Mouse (Mus musculus): Measurements from ENCODE around the gene Thada. TPM values are rescaled to one million over a fixed set of nuclear protein-coding genes. Genes with fewer than 3 reads are reported as not detected.

The Thada gene
- total and polyA plus RNA-seq, 3 experiments, result 17.3 to 26.7 (median 22.2) TPM

DNA sequence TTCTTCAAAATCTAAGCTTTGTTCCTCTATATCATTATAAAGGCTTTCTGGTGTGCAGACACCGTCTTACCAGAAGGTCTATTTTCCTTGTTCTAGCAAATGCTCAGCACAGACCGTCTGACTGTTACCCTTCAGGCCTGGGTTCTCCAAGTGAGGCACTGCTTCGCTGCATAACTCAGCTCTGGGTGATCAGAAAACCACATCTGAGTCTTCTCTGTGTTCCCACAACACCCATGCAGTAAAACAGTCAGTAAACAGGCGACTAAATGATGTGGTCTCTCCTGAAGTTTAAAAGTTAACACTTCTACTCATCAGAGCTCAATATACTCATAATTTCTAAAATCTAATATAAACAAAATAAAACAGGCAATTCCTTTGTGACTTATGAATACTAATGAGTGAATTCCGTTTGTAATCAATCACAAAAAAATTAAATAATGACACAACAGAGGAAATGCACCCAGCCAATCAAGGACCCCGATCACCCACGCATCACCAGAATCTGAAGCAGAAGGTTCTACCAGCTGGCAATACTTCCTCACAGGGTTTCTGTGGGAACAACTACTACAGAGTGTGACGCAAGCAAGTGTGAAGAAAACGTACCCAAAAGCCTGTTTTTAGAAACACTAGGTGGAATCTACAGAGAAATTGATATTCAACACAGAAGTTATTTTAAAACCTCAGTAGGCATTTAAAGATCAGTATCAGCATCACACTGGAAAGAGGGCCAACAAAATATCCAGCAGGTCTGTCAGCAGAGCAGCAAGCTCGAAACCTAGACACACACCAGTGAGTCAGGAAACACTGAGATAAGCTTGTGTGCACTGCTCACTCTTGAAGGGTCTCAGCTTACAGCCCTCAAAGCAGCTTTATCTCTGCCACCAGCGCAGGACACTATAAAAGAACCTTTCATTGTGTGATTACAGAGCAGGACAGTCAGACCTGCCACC, 46.4 kb downstream of the Thada start:
- H3K27me3 ChIP-seq (replicated peaks), result no peaks in the 10 kb centered on the region
- no peak overlapping the region for H3K4me3 ChIP-seq (replicated peaks in 1 of 3; ENCODE audit: low read depth in 2 of 3, low read length in 2 of 3, poor library complexity in 1 of 3)
- H3K4me2 ChIP-seq (ENCODE audit: insufficient read depth, low read depth, poor library complexity, severe bottlenecking), result 0 out of 2 replicates have a peak overlapping the region, but pooled peaks have one; percentile 14
- H3K9me3 ChIP-seq (replicated peaks; ENCODE audit: low read length), result no peaks in the 10 kb centered on the region
- TF ChIP-seq EP300 (IDR thresholded peaks at IDR 0.05; ENCODE audit: low read length) (peak; percentile 33; the same call in 1 of the 2 replicates), MEF2A (IDR thresholded peaks at IDR 0.05; ENCODE audit: borderline replicate concordance, low read depth, low read length) (peak; percentile 81; the same call in 1 of the 2 replicates), POLR2AphosphoS2 (IDR thresholded peaks at IDR 0.05; ENCODE audit: low read depth, low read length) (no peak), ZMIZ1 (IDR thresholded peaks at IDR 0.05; ENCODE audit: low read depth, low read length) (no peak), SMC3 (IDR thresholded peaks at IDR 0.05; ENCODE audit: low read depth, low read length) (no peak), TCF12 (IDR thresholded peaks at IDR 0.05; ENCODE audit: low read depth, low read length) (0 out of 2 replicates have a peak, but pooled peaks have one; percentile 27), CHD1 (IDR thresholded peaks at IDR 0.05; ENCODE audit: low read depth, low read length) (peak; percentile 56; the same call in 1 of the 2 replicates), CHD2 (IDR thresholded peaks at IDR 0.05; ENCODE audit: low read length) (peak; percentile 56), ELF1 (IDR thresholded peaks at IDR 0.05; ENCODE audit: low read depth, low read length) (0 out of 2 replicates have a peak, but pooled peaks have one; percentile 9), IRF4 (IDR thresholded peaks at IDR 0.05; ENCODE audit: low read depth, low read length) (peak; percentile 16; the same call in 1 of the 2 replicates), ETS1 (conservative IDR thresholded peaks at IDR 0.05; ENCODE audit: low read depth, low read length) (peak; percentile 93), NRF1 (IDR thresholded peaks at IDR 0.05; ENCODE audit: low read depth, low read length) (no peak), MXI1 (IDR thresholded peaks at IDR 0.05; ENCODE audit: low read depth, low read length) (0 out of 2 replicates have a peak, but pooled peaks have one; percentile 34), RAD21 (IDR thresholded peaks at IDR 0.05; ENCODE audit: low read depth, low read length) (no peak)
- dilution Hi-C loops (cut with MboI; ENCODE audit: extremely low pct_ligation_motif_present, extremely low pct_unique_long_range_greater_than_20kb, low sequenced_read_pairs) (no loop called here), in situ Hi-C loops (cut with MboI; ENCODE audit: low pct_ligation_motif_present, low pct_unique_long_range_greater_than_20kb, low sequenced_read_pairs) (no loop called here)
- H3K27ac ChIP-seq (ENCODE audit: insufficient read depth, low read depth), result peak overlapping the region; percentile 80
- peaks cover 21 to 52% of the 10 kb centered on the region in 2 experiments for H3K36me3 ChIP-seq (replicated peaks in 1 of 2; ENCODE audit: control insufficient read depth in 1 of 2, insufficient read depth in 1 of 2, low read length in 1 of 2)
- H3K4me1 ChIP-seq (ENCODE audit: control insufficient read depth in 1 of 2, insufficient read depth in 2 of 2), result peaks cover 7 to 55% of the 10 kb centered on the region in 2 experiments; a peak in 3 of 4 replicates
- 0 out of 2 replicates have a peak overlapping the region, but pooled peaks have one; percentile 6 for H3K9ac ChIP-seq (ENCODE audit: insufficient read depth, low read depth)
- H3K79me2 ChIP-seq (replicated peaks; ENCODE audit: control insufficient read depth, extremely low read depth, insufficient read depth, poor library complexity, severe bottlenecking), result peaks cover 2% of the 10 kb centered on the region
- DNase-seq (ENCODE audit: extremely low read depth), result peak; percentile 67

DNA sequence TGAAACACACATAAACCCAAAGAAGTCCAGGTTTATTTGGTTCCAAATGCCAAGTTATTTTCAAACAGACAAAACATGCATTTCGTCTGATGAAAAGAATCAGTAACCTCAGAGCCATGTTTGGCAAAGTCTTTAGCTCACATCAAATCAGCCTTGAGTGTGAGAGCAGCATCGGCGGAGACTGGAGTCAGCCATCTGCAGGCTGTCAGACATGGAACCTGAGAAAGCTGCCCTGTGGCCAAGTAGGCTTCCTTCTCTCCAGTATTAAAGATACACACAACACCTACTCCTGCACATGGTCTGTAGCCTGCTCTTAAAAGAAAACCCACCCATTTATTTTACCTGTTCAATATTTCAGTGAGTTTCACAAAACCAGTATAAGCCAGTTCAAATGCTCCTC, 50.1 kb downstream of the Thada start:
- H3K4me2 ChIP-seq (ENCODE audit: insufficient read depth, low read depth, poor library complexity, severe bottlenecking), result no peak overlapping the region
- H3K36me3 ChIP-seq (replicated peaks in 1 of 2; ENCODE audit: control insufficient read depth in 1 of 2, insufficient read depth in 1 of 2, low read length in 1 of 2), result peaks cover 25 to 51% of the 10 kb centered on the region in 2 experiments
- H3K9me3 ChIP-seq (replicated peaks; ENCODE audit: low read length), result no peaks in the 10 kb centered on the region
- TF ChIP-seq NELFE (IDR thresholded peaks at IDR 0.05; ENCODE audit: low read depth, low read length), result no peak
- TF ChIP-seq HCFC1 (IDR thresholded peaks at IDR 0.05; ENCODE audit: low read depth, low read length), result no peak
- no peak for TF ChIP-seq MAX (IDR thresholded peaks at IDR 0.05; ENCODE audit: low read length)
- TF ChIP-seq SMC3 (IDR thresholded peaks at IDR 0.05; ENCODE audit: low read depth, low read length), result no peak
- TF ChIP-seq POLR2AphosphoS2 (IDR thresholded peaks at IDR 0.05; ENCODE audit: low read depth, low read length), result no peak
- TF ChIP-seq ETS1 (conservative IDR thresholded peaks at IDR 0.05; ENCODE audit: low read depth, low read length), result no peak
- no peak for TF ChIP-seq ZKSCAN1 (IDR thresholded peaks at IDR 0.05; ENCODE audit: borderline replicate concordance, low read depth, low read length)
- no peak for TF ChIP-seq PAX5 (IDR thresholded peaks at IDR 0.05; ENCODE audit: low read length)
- no peak for TF ChIP-seq ZC3H11A (IDR thresholded peaks at IDR 0.05; ENCODE audit: low read depth, low read length)
- no peak for TF ChIP-seq EP300 (IDR thresholded peaks at IDR 0.05; ENCODE audit: low read length)
- no peak for TF ChIP-seq MEF2A (IDR thresholded peaks at IDR 0.05; ENCODE audit: borderline replicate concordance, low read depth, low read length)
- TF ChIP-seq RCOR1 (conservative IDR thresholded peaks at IDR 0.05; ENCODE audit: low read depth, low read length), result no peak
- no peak overlapping the region for H3K9ac ChIP-seq (ENCODE audit: insufficient read depth, low read depth)
- H3K27ac ChIP-seq (ENCODE audit: insufficient read depth, low read depth), result no peak overlapping the region
- no peak for DNase-seq (ENCODE audit: extremely low read depth)
- no peak overlapping the region for H3K4me3 ChIP-seq (replicated peaks in 1 of 3; ENCODE audit: low read depth in 2 of 3, low read length in 2 of 3, poor library complexity in 1 of 3)
- in situ Hi-C loops (cut with MboI; ENCODE audit: low pct_ligation_motif_present, low pct_unique_long_range_greater_than_20kb, low sequenced_read_pairs), result no loop called here
- H3K79me2 ChIP-seq (replicated peaks; ENCODE audit: control insufficient read depth, extremely low read depth, insufficient read depth, poor library complexity, severe bottlenecking), result peaks cover 2% of the 10 kb centered on the region
- dilution Hi-C loops (cut with MboI; ENCODE audit: extremely low pct_ligation_motif_present, extremely low pct_unique_long_range_greater_than_20kb, low sequenced_read_pairs), result no loop called here
- no peaks in the 10 kb centered on the region for H3K27me3 ChIP-seq (replicated peaks)
- peaks cover 2 to 28% of the 10 kb centered on the region in 2 experiments; a peak in 3 of 4 replicates for H3K4me1 ChIP-seq (ENCODE audit: control insufficient read depth in 1 of 2, insufficient read depth in 2 of 2)

Measured in CH12.LX (cell line).